Comparison of ENCODE assay signal across 30 mouse cellular contexts in the genomic region with DNA sequence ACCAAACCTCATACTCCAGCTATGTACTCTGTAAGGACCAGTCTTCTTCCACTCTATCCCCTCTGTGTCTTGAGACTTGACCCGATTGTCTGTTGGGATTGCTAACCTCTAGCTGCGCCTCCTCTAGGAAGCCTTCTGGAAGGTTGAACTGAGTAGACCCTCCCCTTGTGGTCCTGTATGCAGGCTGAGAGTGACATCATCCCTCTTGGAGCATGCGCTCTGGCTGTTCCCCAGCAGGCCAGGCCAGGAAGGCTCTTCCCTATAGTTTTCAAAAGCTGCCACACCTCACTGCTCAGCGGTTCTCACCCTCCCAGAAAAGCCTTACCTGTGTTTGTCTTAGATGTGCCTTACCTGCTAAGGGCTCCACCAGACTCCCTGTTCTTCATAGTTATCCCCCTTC. TPM values are rescaled to one million over a fixed set of nuclear protein-coding genes. Genes with fewer than 3 reads are reported as not detected.
"Had no signal": no experiment of that assay in that cellular context is flagged by ENCODE, and none has a peak within 500 bp of the region (broad histone marks: within the 10 kb centered on the region; RNA-seq: fewer than 3 reads in every experiment).

No protein-coding gene starts in this region.

- H3K4me2 ChIP-seq: heart, embryonic 11.5 days; heart, embryonic 13.5 days; heart, embryonic 15.5 days; hindbrain, embryonic 13.5 days; hindbrain, embryonic 15.5 days; intestine, embryonic 15.5 days; limb, embryonic 12.5 days; liver, embryonic 11.5 days; liver, embryonic 13.5 days; liver, embryonic 15.5 days had no signal

- H3K27ac ChIP-seq: heart, adult 2 months; heart, embryonic 13.5 days; heart, embryonic 15.5 days; hindbrain, embryonic 13.5 days; hindbrain, embryonic 15.5 days; intestine, embryonic 15.5 days; layer of hippocampus, adult 2 months; left cerebral cortex, adult 2 months; limb, embryonic 10.5 days; limb, embryonic 12.5 days; liver, embryonic 13.5 days; liver, embryonic 15.5 days had no signal

- DNase-seq: gastrocnemius, postnatal 14 days; gastrocnemius, postnatal 36 days; heart, adult 11 months; heart, adult 2 months; heart, postnatal 14 days; heart, postnatal 36 days; kidney, adult 18-20 months; kidney, adult 8-10 months; kidney, postnatal 10 days; kidney, postnatal 25 days; kidney, postnatal 4 days; liver; liver, embryonic 13.5 days had no signal

- H3K9ac ChIP-seq: heart, embryonic 13.5 days; heart, embryonic 15.5 days; hindbrain, embryonic 13.5 days; hindbrain, embryonic 15.5 days; intestine, embryonic 15.5 days; limb, embryonic 12.5 days; liver, embryonic 13.5 days; liver, embryonic 15.5 days had no signal

- H3K4me3 ChIP-seq: heart, adult 2 months; heart, embryonic 13.5 days; heart, embryonic 15.5 days; hindbrain, embryonic 13.5 days; hindbrain, embryonic 15.5 days; intestine, embryonic 15.5 days; layer of hippocampus, adult 2 months; left cerebral cortex, adult 2 months; limb, embryonic 10.5 days; limb, embryonic 12.5 days; liver, embryonic 13.5 days; liver, embryonic 15.5 days had no signal

- ATAC-seq: inflammation-experienced regulatory T-cells, adult 6 months; intestine, embryonic 15.5 days; intestine, postnatal 0 days had no signal

- H3K27me3 ChIP-seq: heart, embryonic 13.5 days; intestine, embryonic 15.5 days; limb, embryonic 12.5 days; liver, embryonic 13.5 days; liver, embryonic 15.5 days had no signal

- H3K36me3 ChIP-seq: heart, embryonic 13.5 days; heart, embryonic 15.5 days; hindbrain, embryonic 13.5 days; hindbrain, embryonic 15.5 days; intestine, embryonic 15.5 days; limb, embryonic 10.5 days; limb, embryonic 12.5 days; liver, embryonic 13.5 days; liver, embryonic 15.5 days had no signal

- H3K9me3 ChIP-seq: heart, embryonic 13.5 days; heart, embryonic 15.5 days; hindbrain, embryonic 13.5 days; hindbrain, embryonic 15.5 days; intestine, embryonic 15.5 days; limb, embryonic 10.5 days; limb, embryonic 12.5 days; liver, embryonic 13.5 days; liver, embryonic 15.5 days had no signal

- H3K4me1 ChIP-seq: heart, embryonic 13.5 days; heart, embryonic 15.5 days; intestine, embryonic 15.5 days; liver, embryonic 13.5 days; liver, embryonic 15.5 days had no signal

RNA-seq across cellular contexts. Expression of a gene that starts 42.9 kb away (rescaled TPM):
- polyA plus RNA-seq: gonadal fat pad, adult 2 months; heart, embryonic 11.5 days; heart, embryonic 13.5 days; heart, postnatal 0 days; hindbrain, embryonic 11.5 days; inflammation-experienced regulatory T-cells, adult 6 months; intestine, postnatal 0 days had no signal
